Mouse (Mus musculus): ENCODE measurements at regions not wholly inside any gene's neighbourhood (a gene's known extent, or its start where the extent isn't known, plus 50 kb on each side); places are given as distances from the start of the nearest gene placed in this dataset.

GRCm38 (mm10) chr2:48567871-48568270, 246.0 kb upstream of the Acvr2a start:
- Histone ChIP-seq H3K4me3 (ENCODE audit: low read depth, low read length) (no peak overlapping the region), H3K27ac (ENCODE audit: low read length) (no peak overlapping the region), H3K27me3 (ENCODE audit: control insufficient read depth, insufficient read depth, low read length) (no peaks in the 10 kb centered on the region), H3K36me3 (ENCODE audit: control insufficient read depth, insufficient read depth, low read length) (no peaks in the 10 kb centered on the region), H3K4me2 (replicated peaks; ENCODE audit: low read depth, low read length) (no peak overlapping the region), H3K9ac (replicated peaks; ENCODE audit: low read depth, low read length) (no peak overlapping the region), H3K4me1 (ENCODE audit: control insufficient read depth, insufficient read depth, low read length) (no peaks in the 10 kb centered on the region), H3K9me3 (ENCODE audit: control insufficient read depth, low read depth, low read length) (no peaks in the 10 kb centered on the region)
- 54% methylated on average over 6 of the region's 6 CpGs for WGBS
- ATAC-seq (ENCODE audit: insufficient number of reproducible peaks, insufficient read depth, low FRiP score, low read depth), result no peak

- Histone ChIP-seq H3K9ac (replicated peaks; ENCODE audit: low read depth, low read length) (no peak overlapping the region), H3K4me1 (ENCODE audit: control insufficient read depth, insufficient read depth, low read length) (no peaks in the 10 kb centered on the region), H3K4me3 (ENCODE audit: low read depth, low read length) (no peak overlapping the region), H3K4me2 (replicated peaks; ENCODE audit: low read depth, low read length) (no peak overlapping the region), H3K27me3 (ENCODE audit: control insufficient read depth, insufficient read depth, low read length) (no peaks in the 10 kb centered on the region), H3K27ac (ENCODE audit: low read length) (no peak overlapping the region), H3K9me3 (ENCODE audit: control insufficient read depth, low read depth, low read length) (no peaks in the 10 kb centered on the region), H3K36me3 (ENCODE audit: control insufficient read depth, insufficient read depth, low read length) (no peaks in the 10 kb centered on the region)
- no peak for ATAC-seq (ENCODE audit: insufficient number of reproducible peaks, insufficient read depth, low FRiP score, low read depth)
- WGBS, result 82% methylated on average over 7 of the region's 7 CpGs
These were observed 227.6 kb upstream of the Acvr2a start for GRCm38 (mm10) chr2:48586162-48586830.

GRCm38 (mm10) chr2:48586831-48587169, 227.1 kb upstream of the Acvr2a start:
- H3K27ac ChIP-seq (ENCODE audit: low read length), result no peak overlapping the region
- no peak overlapping the region for H3K4me2 ChIP-seq (replicated peaks; ENCODE audit: low read depth, low read length)
- H3K9me3 ChIP-seq (ENCODE audit: control insufficient read depth, low read depth, low read length), result no peaks in the 10 kb centered on the region
- H3K9ac ChIP-seq (replicated peaks; ENCODE audit: low read depth, low read length), result no peak overlapping the region
- no peak for ATAC-seq (ENCODE audit: insufficient number of reproducible peaks, insufficient read depth, low FRiP score, low read depth)
- no peak overlapping the region for H3K4me3 ChIP-seq (ENCODE audit: low read depth, low read length)
- 77% methylated on average over 4 of the region's 4 CpGs for WGBS
- no peaks in the 10 kb centered on the region for H3K36me3 ChIP-seq (ENCODE audit: control insufficient read depth, insufficient read depth, low read length)
- H3K27me3 ChIP-seq (ENCODE audit: control insufficient read depth, insufficient read depth, low read length), result no peaks in the 10 kb centered on the region
- H3K4me1 ChIP-seq (ENCODE audit: control insufficient read depth, insufficient read depth, low read length), result no peaks in the 10 kb centered on the region

- H3K4me2 ChIP-seq (replicated peaks; ENCODE audit: low read depth, low read length), result no peak overlapping the region
- H3K4me3 ChIP-seq (ENCODE audit: low read depth, low read length), result no peak overlapping the region
- no peaks in the 10 kb centered on the region for H3K4me1 ChIP-seq (ENCODE audit: control insufficient read depth, insufficient read depth, low read length)
- H3K27me3 ChIP-seq (ENCODE audit: control insufficient read depth, insufficient read depth, low read length), result no peaks in the 10 kb centered on the region
- no peak overlapping the region for H3K9ac ChIP-seq (replicated peaks; ENCODE audit: low read depth, low read length)
- no peaks in the 10 kb centered on the region for H3K9me3 ChIP-seq (ENCODE audit: control insufficient read depth, low read depth, low read length)
- no peak overlapping the region for H3K27ac ChIP-seq (ENCODE audit: low read length)
- ATAC-seq (ENCODE audit: insufficient number of reproducible peaks, insufficient read depth, low FRiP score, low read depth), result no peak
- no peaks in the 10 kb centered on the region for H3K36me3 ChIP-seq (ENCODE audit: control insufficient read depth, insufficient read depth, low read length)
These were observed 224.2 kb upstream of the Acvr2a start for GRCm38 (mm10) chr2:48589709-48590108.

GRCm38 (mm10) chr2:48597793-48598583, 215.9 kb upstream of the Acvr2a start:
- no peaks in the 10 kb centered on the region for H3K36me3 ChIP-seq (ENCODE audit: control insufficient read depth, insufficient read depth, low read length)
- no peak overlapping the region for H3K4me2 ChIP-seq (replicated peaks; ENCODE audit: low read depth, low read length)
- H3K27ac ChIP-seq (ENCODE audit: low read length), result no peak overlapping the region
- H3K4me1 ChIP-seq (ENCODE audit: control insufficient read depth, insufficient read depth, low read length), result no peaks in the 10 kb centered on the region
- H3K27me3 ChIP-seq (ENCODE audit: control insufficient read depth, insufficient read depth, low read length), result no peaks in the 10 kb centered on the region
- no peak overlapping the region for H3K9ac ChIP-seq (replicated peaks; ENCODE audit: low read depth, low read length)
- H3K9me3 ChIP-seq (ENCODE audit: control insufficient read depth, low read depth, low read length), result no peaks in the 10 kb centered on the region
- WGBS, result 68% methylated on average over 5 of the region's 5 CpGs
- no peak for ATAC-seq (ENCODE audit: insufficient number of reproducible peaks, insufficient read depth, low FRiP score, low read depth)
- no peak overlapping the region for H3K4me3 ChIP-seq (ENCODE audit: low read depth, low read length)

- no peak for ATAC-seq (ENCODE audit: insufficient number of reproducible peaks, insufficient read depth, low FRiP score, low read depth)
- Histone ChIP-seq H3K9ac (replicated peaks; ENCODE audit: low read depth, low read length) (no peak overlapping the region), H3K27ac (ENCODE audit: low read length) (no peak overlapping the region), H3K9me3 (ENCODE audit: control insufficient read depth, low read depth, low read length) (no peaks in the 10 kb centered on the region), H3K4me2 (replicated peaks; ENCODE audit: low read depth, low read length) (no peak overlapping the region), H3K4me3 (ENCODE audit: low read depth, low read length) (no peak overlapping the region), H3K4me1 (ENCODE audit: control insufficient read depth, insufficient read depth, low read length) (no peaks in the 10 kb centered on the region), H3K27me3 (ENCODE audit: control insufficient read depth, insufficient read depth, low read length) (no peaks in the 10 kb centered on the region), H3K36me3 (ENCODE audit: control insufficient read depth, insufficient read depth, low read length) (no peaks in the 10 kb centered on the region)
- 87% methylated on average over 5 of the region's 5 CpGs for whole genome bisulfite sequencing
These were observed 214.5 kb upstream of the Acvr2a start for GRCm38 (mm10) chr2:48599367-48599766.

GRCm38 (mm10) chr2:48601855-48602254, 212.1 kb upstream of the Acvr2a start:
- Histone ChIP-seq H3K4me1 (ENCODE audit: control insufficient read depth, insufficient read depth, low read length) (no peaks in the 10 kb centered on the region), H3K9me3 (ENCODE audit: control insufficient read depth, low read depth, low read length) (no peaks in the 10 kb centered on the region), H3K4me2 (replicated peaks; ENCODE audit: low read depth, low read length) (no peak overlapping the region), H3K27ac (ENCODE audit: low read length) (no peak overlapping the region), H3K4me3 (ENCODE audit: low read depth, low read length) (no peak overlapping the region), H3K9ac (replicated peaks; ENCODE audit: low read depth, low read length) (no peak overlapping the region), H3K36me3 (ENCODE audit: control insufficient read depth, insufficient read depth, low read length) (no peaks in the 10 kb centered on the region), H3K27me3 (ENCODE audit: control insufficient read depth, insufficient read depth, low read length) (no peaks in the 10 kb centered on the region)
- WGBS, result 69% methylated on average over 8 of the region's 8 CpGs
- no peak for ATAC-seq (ENCODE audit: insufficient number of reproducible peaks, insufficient read depth, low FRiP score, low read depth)

- H3K4me1 ChIP-seq (ENCODE audit: control insufficient read depth, insufficient read depth, low read length), result no peaks in the 10 kb centered on the region
- H3K9me3 ChIP-seq (ENCODE audit: control insufficient read depth, low read depth, low read length), result no peaks in the 10 kb centered on the region
- ATAC-seq (ENCODE audit: insufficient number of reproducible peaks, insufficient read depth, low FRiP score, low read depth), result no peak
- no peak overlapping the region for H3K9ac ChIP-seq (replicated peaks; ENCODE audit: low read depth, low read length)
- no peak overlapping the region for H3K4me3 ChIP-seq (ENCODE audit: low read depth, low read length)
- no peaks in the 10 kb centered on the region for H3K36me3 ChIP-seq (ENCODE audit: control insufficient read depth, insufficient read depth, low read length)
- WGBS, result 92% methylated on average over 3 of the region's 3 CpGs
- no peak overlapping the region for H3K27ac ChIP-seq (ENCODE audit: low read length)
- no peak overlapping the region for H3K4me2 ChIP-seq (replicated peaks; ENCODE audit: low read depth, low read length)
- no peaks in the 10 kb centered on the region for H3K27me3 ChIP-seq (ENCODE audit: control insufficient read depth, insufficient read depth, low read length)
These were observed 204.4 kb upstream of the Acvr2a start for GRCm38 (mm10) chr2:48609466-48609865.

GRCm38 (mm10) chr2:48612251-48612650, 201.7 kb upstream of the Acvr2a start:
- 78% methylated on average over 3 of the region's 3 CpGs for WGBS
- no peak for ATAC-seq (ENCODE audit: insufficient number of reproducible peaks, insufficient read depth, low FRiP score, low read depth)
- Histone ChIP-seq H3K9ac (replicated peaks; ENCODE audit: low read depth, low read length) (no peak overlapping the region), H3K9me3 (ENCODE audit: control insufficient read depth, low read depth, low read length) (no peaks in the 10 kb centered on the region), H3K27me3 (ENCODE audit: control insufficient read depth, insufficient read depth, low read length) (no peaks in the 10 kb centered on the region), H3K36me3 (ENCODE audit: control insufficient read depth, insufficient read depth, low read length) (no peaks in the 10 kb centered on the region), H3K4me1 (ENCODE audit: control insufficient read depth, insufficient read depth, low read length) (no peaks in the 10 kb centered on the region), H3K4me2 (replicated peaks; ENCODE audit: low read depth, low read length) (no peak overlapping the region), H3K27ac (ENCODE audit: low read length) (no peak overlapping the region), H3K4me3 (ENCODE audit: low read depth, low read length) (no peak overlapping the region)

Data from stomach, embryonic 14.5 days (tissue).